Comparison of ENCODE assay signal across 14 mouse cellular contexts in genomic region chr1:74859223-74859984, GRCm38 (mm10). TPM values are rescaled to one million over a fixed set of nuclear protein-coding genes. Genes with fewer than 3 reads are reported as not detected.
DNase-seq lines count a peak whose midpoint lies in the region; ATAC-seq and TF ChIP-seq lines count a peak whose summit lies in the region.
"Had no signal": no experiment of that assay in that cellular context is flagged by ENCODE, and none has a peak within 500 bp of the region (broad histone marks: within the 10 kb centered on the region; RNA-seq: fewer than 3 reads in every experiment).

No protein-coding gene starts in this region.

- no peak for ATAC-seq in cerebellum, adult (ENCODE audit: insufficient number of reproducible peaks, low FRiP score, low TSS enrichment)
- no peak for ATAC-seq in forebrain, embryonic 15.5 days (replicated peaks)
- no peak for ATAC-seq in midbrain, embryonic 13.5 days

- peak overlapping the region; percentile 59; the same call in 1 of the 2 replicates for H3K4me3 ChIP-seq in E14TG2a.4 (replicated peaks; ENCODE audit: low read length)
- H3K4me3 ChIP-seq in forebrain, embryonic 15.5 days, result no peak overlapping the region
- peak overlapping the region; percentile 89 for H3K4me3 ChIP-seq in midbrain, embryonic 13.5 days (replicated peaks)

- H3K9me3 ChIP-seq in E14TG2a.4 (ENCODE audit: low read length), result no peaks in the 10 kb centered on the region
- H3K9me3 ChIP-seq in forebrain, embryonic 15.5 days, result no peaks in the 10 kb centered on the region
- no peaks in the 10 kb centered on the region for H3K9me3 ChIP-seq in midbrain, embryonic 13.5 days
- H3K9me3 ChIP-seq: embryonic facial prominence, embryonic 12.5 days had no signal

- H3K4me1 ChIP-seq in E14TG2a.4 (replicated peaks; ENCODE audit: low read depth, low read length), result peaks cover 42% of the 10 kb centered on the region
- H3K4me1 ChIP-seq in forebrain, embryonic 15.5 days, result peaks cover 44% of the 10 kb centered on the region
- peaks cover 42% of the 10 kb centered on the region for H3K4me1 ChIP-seq in midbrain, embryonic 13.5 days (replicated peaks)

- no peak for TF ChIP-seq CTCF in E14TG2a.4 (conservative IDR thresholded peaks at IDR 0.05; ENCODE audit: low read length)

- no peak overlapping the region for H3K27ac ChIP-seq in forebrain, embryonic 15.5 days (replicated peaks)
- no peak overlapping the region for H3K27ac ChIP-seq in midbrain, embryonic 13.5 days
- H3K27ac ChIP-seq: embryonic facial prominence, embryonic 12.5 days had no signal

- peaks cover 34% of the 10 kb centered on the region for H3K27me3 ChIP-seq in E14TG2a.4 (ENCODE audit: insufficient read depth, low read length)
- peaks cover 19% of the 10 kb centered on the region for H3K27me3 ChIP-seq in forebrain, embryonic 15.5 days
- H3K27me3 ChIP-seq in midbrain, embryonic 13.5 days, result 0 out of 2 replicates have a peak, but pooled peaks cover 2% of the 10 kb centered on the region

- 42% methylated on average over 6 of the region's 6 CpGs for WGBS in forebrain, embryonic 15.5 days
- WGBS in midbrain, embryonic 13.5 days, result 36% methylated on average over 6 of the region's 6 CpGs

- H3K4me2 ChIP-seq in forebrain, embryonic 15.5 days (replicated peaks), result peak overlapping the region; percentile 89; the same call in 1 of the 2 replicates
- H3K4me2 ChIP-seq in midbrain, embryonic 13.5 days (replicated peaks), result peak overlapping the region; percentile 93

- peak; percentile 16 for DNase-seq in cerebellum, adult 11 months
- no peak for DNase-seq in lung, postnatal 36 days
- DNase-seq in adrenal gland, adult 18-20 months (ENCODE audit: low spot score in 2 of 2), result no peak
- no peak for DNase-seq in urinary bladder, postnatal 25 days (ENCODE audit: low spot score)
- DNase-seq: gastrocnemius, postnatal 14 days; spleen, adult 18-20 months; thymus, postnatal 36 days had no signal

- no peaks in the 10 kb centered on the region for H3K36me3 ChIP-seq in E14TG2a.4 (ENCODE audit: insufficient read depth, low read length)
- no peaks in the 10 kb centered on the region for H3K36me3 ChIP-seq in forebrain, embryonic 15.5 days
- no peaks in the 10 kb centered on the region for H3K36me3 ChIP-seq in midbrain, embryonic 13.5 days
- H3K36me3 ChIP-seq: embryonic facial prominence, embryonic 12.5 days had no signal

- H3K9ac ChIP-seq in forebrain, embryonic 15.5 days (replicated peaks), result no peak overlapping the region
- H3K9ac ChIP-seq in midbrain, embryonic 13.5 days (replicated peaks), result peak overlapping the region; percentile 56; the same call in 1 of the 2 replicates
- H3K9ac ChIP-seq: embryonic facial prominence, embryonic 12.5 days had no signal

RNA-seq across cellular contexts. Expression of gene Cdk5r2, which starts 4.7 kb away (rescaled TPM):
- polyA plus RNA-seq in forebrain, embryonic 15.5 days (2015; fragmentation: Nextera tagmentation; extraction: Ambion mirVana), result 2.1 and 2.4 TPM in 2 replicates
- 4.8 and 7.1 TPM in 2 replicates for polyA plus RNA-seq in midbrain, embryonic 13.5 days (2015; fragmentation: Nextera tagmentation; extraction: Ambion mirVana)
- 1 to 10 TPM; 4.1 to 4.8 TPM for total RNA-seq in adrenal gland, adult 18-20 months (2021)
- total RNA-seq: hematopoietic stem cell, adult 5-6 weeks had no signal
- polyA plus RNA-seq: liver, embryonic 16.5 days had no signal

RNA-seq across cellular contexts. Expression of gene Fev, which starts 25.8 kb away (rescaled TPM):
- polyA plus RNA-seq in forebrain, embryonic 15.5 days (2015; fragmentation: Nextera tagmentation; extraction: Ambion mirVana), result 0.46 TPM in 1 of 2 replicates, not detected in the other
- 1.8 and 5.1 TPM in 2 replicates for polyA plus RNA-seq in midbrain, embryonic 13.5 days (2015; fragmentation: Nextera tagmentation; extraction: Ambion mirVana)
- total RNA-seq in adrenal gland, adult 18-20 months (2021), result 1 to 10 TPM in 1 of 2 experiments, under 1 TPM in 1; 0.96 to 1.2 TPM
- total RNA-seq: gastrocnemius, postnatal 14 days; hematopoietic stem cell, adult 5-6 weeks had no signal
- polyA plus RNA-seq: liver, embryonic 16.5 days had no signal

RNA-seq across cellular contexts. Expression of gene Cryba2, which starts 33.5 kb away (rescaled TPM):
- polyA plus RNA-seq in forebrain, embryonic 15.5 days (2015; fragmentation: Nextera tagmentation; extraction: Ambion mirVana), result not detected in 2 replicates
- polyA plus RNA-seq in midbrain, embryonic 13.5 days (2015; fragmentation: Nextera tagmentation; extraction: Ambion mirVana), result 0.64 and 1.9 TPM in 2 replicates
- total RNA-seq in adrenal gland, adult 18-20 months (2021), result under 1 TPM; 0.58 to 0.76 TPM
- total RNA-seq: gastrocnemius, postnatal 14 days; hematopoietic stem cell, adult 5-6 weeks had no signal
- polyA plus RNA-seq: liver, embryonic 16.5 days had no signal
